Mouse (Mus musculus) midbrain, embryonic 10.5 days (tissue): ENCODE results near the gene Trim16. TPM values are rescaled to one million over a fixed set of nuclear protein-coding genes. Genes with fewer than 3 reads are reported as not detected.
A peak's percentile ranks its signal among the peaks of the same experiment; 100 is the strongest.

ENCODE experiments used
- DNase-seq: peaks from one replicate; pipeline ENCODE4 v3.0.0-alpha.2; 2017; ENCODE audit warnings: low spot score
- H3K27ac ChIP-seq: fragments of 300-500 bp; sonication (generic); replicated peaks from 2 replicates; pipeline ENCODE4 v1.5.1; 2016; ENCODE audit warnings: mild to moderate bottlenecking
- H3K27me3 ChIP-seq: fragments of 300-500 bp; sonication (generic); 2 replicates; pipeline ENCODE4 v1.6.1; 2016; ENCODE audit warnings: low read depth, mild to moderate bottlenecking; ENCODE audit not compliant: poor library complexity, severe bottlenecking
- H3K36me3 ChIP-seq: fragments of 300-500 bp; sonication (generic); 2 replicates; pipeline ENCODE4 v1.6.1; 2016; ENCODE audit warnings: mild to moderate bottlenecking, moderate library complexity
- H3K4me1 ChIP-seq: fragments of 300-500 bp; sonication (generic); 2 replicates; pipeline ENCODE4 v1.6.1; 2016
- H3K4me3 ChIP-seq: fragments of 300-500 bp; sonication (generic); 2 replicates; pipeline ENCODE4 v1.5.1; 2016; ENCODE audit warnings: mild to moderate bottlenecking, moderate library complexity
- H3K9me3 ChIP-seq: fragments of 300-500 bp; sonication (generic); replicated peaks from 2 replicates; pipeline ENCODE4 v1.6.1; 2016; ENCODE audit warnings: mild to moderate bottlenecking
- WGBS: fragments of 180-500 bp; shearing (Covaris S2); methylation state at CpG from one replicate; pipeline ENCODE4 v1.1.7; 2016; 5-methylcytosine and 5-hydroxymethylcytosine counted together
- polyA plus RNA-seq: library from polyadenylated mRNA; unstranded; fragments of >200 nt; fragmentation: Nextera tagmentation; extraction: Ambion mirVana; gene quantifications from 2 replicates; pipeline ENCODE4 v1.2.1, GENCODE M21; 2016

Trim16 gene
- polyA plus RNA-seq, 1 experiment from 2014 or later, result 2.4 TPM

DNA sequence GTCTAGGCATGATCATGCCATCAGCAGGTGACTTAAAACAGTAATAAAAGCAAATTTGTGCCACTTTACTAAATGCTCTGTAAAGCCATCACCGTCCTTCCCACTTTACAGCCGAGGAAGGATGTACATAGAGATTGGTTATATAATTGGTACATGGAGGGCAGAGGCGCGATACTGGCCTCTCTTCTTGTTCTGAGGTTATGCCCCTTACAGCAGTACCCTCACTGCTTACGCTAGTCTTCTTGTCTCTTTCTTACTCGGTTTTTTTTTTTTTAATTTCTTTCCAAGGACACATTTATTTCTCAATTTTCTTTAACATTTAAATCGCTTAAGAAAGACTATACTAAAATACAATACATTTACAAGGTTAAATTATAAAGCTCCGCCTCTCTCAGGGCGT is 58.7 kb downstream of the Trim16 start:
- H3K9me3 ChIP-seq, result no peaks in the 10 kb centered on the region
- 35% methylated on average over 9 of the region's 9 CpGs for WGBS
- DNase-seq, result no peak
- H3K27ac ChIP-seq, result peak overlapping the region; percentile 90
- H3K4me3 ChIP-seq, result peak overlapping the region; percentile 87
- H3K36me3 ChIP-seq, result 0 out of 2 replicates have a peak, but pooled peaks cover 6% of the 10 kb centered on the region
- H3K27me3 ChIP-seq, result no peaks in the 10 kb centered on the region
- peaks cover 16% of the 10 kb centered on the region for H3K4me1 ChIP-seq

DNA sequence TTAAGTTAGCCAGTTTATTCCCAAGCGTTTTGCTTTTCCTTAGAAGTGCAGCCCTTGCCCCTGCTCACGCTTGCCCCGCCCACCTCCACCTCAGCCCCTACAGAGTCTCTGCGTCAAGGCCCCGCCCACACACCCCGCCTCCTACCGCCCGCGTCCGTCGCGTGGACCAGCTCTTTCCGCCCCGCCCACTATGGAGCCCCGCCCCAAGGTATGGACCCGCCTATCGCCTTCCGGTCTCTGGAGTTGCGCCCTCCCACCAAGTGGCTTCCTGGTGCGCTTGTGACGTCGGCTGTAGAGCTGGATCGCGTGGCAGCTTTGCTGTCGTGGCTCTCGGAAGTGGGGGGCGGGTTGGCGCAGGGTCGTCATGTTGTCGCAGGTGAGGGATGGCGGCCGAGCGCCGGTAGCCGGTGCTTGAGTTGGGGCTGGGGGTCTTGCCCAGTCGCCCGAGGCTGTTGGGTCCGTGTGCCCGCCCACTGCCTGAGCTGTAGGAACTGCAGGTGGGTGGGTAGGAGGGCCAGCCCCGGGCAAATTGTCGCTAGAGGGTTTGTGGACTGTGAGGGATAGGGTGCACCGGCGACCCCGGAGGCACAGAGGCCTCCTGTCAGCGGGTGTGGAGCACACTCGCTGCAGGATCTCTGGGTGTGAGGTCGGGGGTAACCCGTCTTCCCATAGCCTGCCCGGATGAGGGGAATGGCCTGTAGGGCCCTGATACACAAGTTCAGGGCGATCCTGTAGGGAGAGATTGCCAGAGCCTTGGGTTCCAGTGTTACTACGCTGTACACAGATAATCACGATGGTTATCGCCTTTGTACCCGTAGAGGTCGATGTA is 59.4 kb downstream of the Trim16 start, which contains the start of gene Tvp23b:
Tvp23b (plus strand) TSS at position 236 of the 829 bp plus-strand sequence.
- Histone ChIP-seq H3K27me3 (no peaks in the 10 kb centered on the region), H3K36me3 (peaks cover 12% of the 10 kb centered on the region; the same call in 1 of the 2 replicates), H3K4me1 (peaks cover 16% of the 10 kb centered on the region), H3K4me3 (peak within 1 kb of the TSS; percentile 87), H3K27ac (peak within 1 kb of the TSS; percentile 90), H3K9me3 (no peaks in the 10 kb centered on the region)
- peak; percentile 99 for DNase-seq
- 2% methylated on average over 55 of the region's 55 CpGs for WGBS

DNA sequence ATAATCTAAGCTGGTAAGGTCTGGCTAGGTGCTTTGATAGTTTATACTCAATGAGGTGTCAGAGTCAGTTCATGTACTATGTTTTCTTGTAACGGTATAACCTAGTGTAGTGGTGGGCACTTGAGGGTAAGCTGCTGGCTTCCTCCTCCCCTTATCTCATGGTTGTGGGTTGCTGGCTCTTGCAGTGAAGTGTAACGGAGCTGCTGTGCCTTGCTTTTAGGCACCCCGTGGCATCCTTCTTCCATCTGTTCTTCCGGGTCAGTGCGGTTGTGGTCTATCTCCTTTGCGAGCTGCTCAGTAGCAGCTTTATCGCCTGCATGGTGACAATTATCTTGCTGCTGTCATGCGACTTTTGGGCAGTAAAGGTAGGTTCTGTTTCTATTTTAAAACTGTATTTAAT is 63.4 kb downstream of the Trim16 start:
- Histone ChIP-seq H3K36me3 (peaks cover 45% of the 10 kb centered on the region), H3K9me3 (no peaks in the 10 kb centered on the region), H3K4me1 (peaks cover 11% of the 10 kb centered on the region), H3K27me3 (no peaks in the 10 kb centered on the region), H3K27ac (no peak overlapping the region), H3K4me3 (no peak overlapping the region)
- WGBS, result 93% methylated on average over 8 of the region's 8 CpGs
- no peak for DNase-seq

DNA sequence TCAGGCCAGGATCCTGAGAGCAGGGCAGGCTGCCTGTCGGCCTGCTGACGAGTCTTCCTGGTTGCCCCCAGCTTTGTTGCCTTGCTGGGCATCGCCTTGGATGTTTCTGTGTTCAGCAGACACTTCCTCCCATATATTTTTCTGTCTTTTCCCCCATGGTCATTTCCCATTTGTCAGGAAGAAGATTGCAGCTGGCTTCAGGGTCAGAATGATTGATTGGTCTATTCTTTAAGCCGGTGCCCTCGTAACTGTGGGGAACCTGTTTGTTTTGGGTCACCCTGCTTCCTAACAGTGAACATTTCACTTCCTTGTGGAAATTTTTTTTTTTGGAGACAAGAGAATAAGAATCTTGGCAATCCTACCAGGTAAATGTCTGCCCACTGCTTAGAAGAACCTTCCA is 65.3 kb downstream of the Trim16 start:
- DNase-seq, result no peak
- no peaks in the 10 kb centered on the region for H3K27me3 ChIP-seq
- H3K27ac ChIP-seq, result no peak overlapping the region
- H3K4me1 ChIP-seq, result peaks cover 2% of the 10 kb centered on the region
- no peaks in the 10 kb centered on the region for H3K9me3 ChIP-seq
- WGBS, result 87% methylated on average over 5 of the region's 5 CpGs
- H3K4me3 ChIP-seq, result no peak overlapping the region
- peaks cover 54% of the 10 kb centered on the region for H3K36me3 ChIP-seq

DNA sequence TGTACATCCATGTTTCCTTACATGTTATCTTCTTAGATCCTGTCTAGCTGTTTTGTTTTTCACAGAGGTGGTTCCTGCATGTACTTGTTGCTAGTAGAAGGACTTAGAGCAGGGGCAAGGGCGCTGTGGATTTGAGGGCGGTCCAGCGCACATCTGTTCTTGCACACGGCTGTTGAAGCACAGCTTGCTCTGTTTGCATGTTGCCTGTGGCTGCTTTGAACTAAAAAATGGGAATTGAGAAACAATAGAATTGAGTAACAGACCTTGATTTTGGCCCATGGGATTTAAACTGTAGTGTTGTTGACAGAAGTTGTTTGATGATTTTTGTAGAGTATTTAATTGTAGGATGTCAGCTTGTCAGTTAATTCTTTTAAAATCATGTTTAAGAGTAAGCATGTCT is 70.8 kb downstream of the Trim16 start:
- H3K27me3 ChIP-seq, result no peaks in the 10 kb centered on the region
- 87% methylated on average over 4 of the region's 4 CpGs for WGBS
- H3K9me3 ChIP-seq, result no peaks in the 10 kb centered on the region
- H3K27ac ChIP-seq, result no peak overlapping the region
- peaks cover 61% of the 10 kb centered on the region for H3K36me3 ChIP-seq
- no peak for DNase-seq
- H3K4me1 ChIP-seq, result no peaks in the 10 kb centered on the region
- H3K4me3 ChIP-seq, result no peak overlapping the region

DNA sequence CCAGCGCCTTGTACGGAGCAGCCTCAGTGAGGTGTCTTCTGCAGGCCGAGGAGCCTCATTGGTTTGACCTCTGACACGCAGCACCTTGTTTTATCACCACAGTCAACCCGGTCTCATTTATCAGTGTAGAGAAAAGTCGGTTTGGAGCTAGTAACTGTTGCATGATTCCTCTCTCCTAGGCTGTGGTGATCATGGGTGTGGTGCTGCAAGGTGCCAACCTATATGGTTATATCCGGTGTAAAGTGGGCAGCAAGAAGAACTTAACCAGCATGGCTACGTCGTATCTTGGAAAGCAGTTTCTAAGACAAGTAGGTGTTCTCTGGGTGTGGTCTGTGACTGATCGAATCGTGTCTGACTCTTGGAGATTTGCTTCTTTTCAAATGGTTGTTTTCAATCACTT is 71.7 kb downstream of the Trim16 start:
- no peak for DNase-seq
- Histone ChIP-seq H3K27ac (no peak overlapping the region), H3K4me1 (peaks cover 2% of the 10 kb centered on the region; the same call in 1 of the 2 replicates), H3K27me3 (no peaks in the 10 kb centered on the region), H3K9me3 (no peaks in the 10 kb centered on the region), H3K4me3 (no peak overlapping the region), H3K36me3 (peaks cover 55% of the 10 kb centered on the region)
- WGBS, result 92% methylated on average over 11 of the region's 11 CpGs

Other genes with a start within 250 kb of the Trim16 start
- gene Trpv2, start 245.7 kb upstream of the Trim16 start, polyA plus RNA-seq, result 3.5 and 6.4 TPM in 2 replicates
- gene Lrrc75a, start 171.7 kb upstream of the Trim16 start, polyA plus RNA-seq, result 10.6 and 10.8 TPM in 2 replicates
- gene Mmgt2, start 171.6 kb upstream of the Trim16 start, polyA plus RNA-seq, result 38.7 and 40.9 TPM in 2 replicates
- gene Zfp287, start 88.3 kb upstream of the Trim16 start, polyA plus RNA-seq, result 13.8 and 16.5 TPM in 2 replicates
- gene Gm10428, start 67.1 kb upstream of the Trim16 start, polyA plus RNA-seq, result not detected in 2 replicates
- gene Zfp286, start 30.8 kb upstream of the Trim16 start, polyA plus RNA-seq, result 23.1 and 28.7 TPM in 2 replicates
- gene Fbxw10, start 26.8 kb downstream of the Trim16 start, polyA plus RNA-seq, result 0.41 and 0.62 TPM in 2 replicates
- 43.1 and 48.3 TPM in 2 replicates for gene Tvp23b, start 59.2 kb downstream of the Trim16 start, polyA plus RNA-seq
- gene Cdrt4, start 131.0 kb downstream of the Trim16 start, polyA plus RNA-seq, result not detected in 2 replicates
- not detected in 2 replicates for gene Tekt3, start 241.4 kb downstream of the Trim16 start, polyA plus RNA-seq